28 mouse cellular contexts compared by ENCODE assay signal in genomic region chr2:74962416-74962815, GRCm38 (mm10).
"Had no signal": no experiment of that assay in that cellular context is flagged by ENCODE, and none has a peak within 500 bp of the region (broad histone marks: within the 10 kb centered on the region; RNA-seq: fewer than 3 reads in every experiment).

No protein-coding gene starts in this region.

- H3K27ac ChIP-seq: embryonic facial prominence, embryonic 10.5 days; embryonic facial prominence, embryonic 12.5 days; embryonic facial prominence, embryonic 13.5 days; embryonic facial prominence, embryonic 15.5 days; forebrain, embryonic 10.5 days; forebrain, embryonic 12.5 days; forebrain, embryonic 13.5 days; forebrain, embryonic 15.5 days; gastrocnemius, adult 2 months; heart, adult 2 months had no signal

- DNase-seq: cerebellum, adult 2 months; cerebellum, adult 8-10 months; cerebellum, adult 9-10 months; cerebellum, adult 9-11 months; cerebellum, postnatal 10 days; cerebellum, postnatal 14 days; cerebellum, postnatal 25 days; cerebellum, postnatal 36 days; embryo, embryonic 11 days; forebrain, postnatal 0 days; gastrocnemius, adult 2 months; gastrocnemius, postnatal 10 days; gastrocnemius, postnatal 14 days; gastrocnemius, postnatal 25 days; gastrocnemius, postnatal 36 days; heart, adult 18-20 months; heart, adult 2 months had no signal

- H3K9me3 ChIP-seq: embryonic facial prominence, embryonic 10.5 days; embryonic facial prominence, embryonic 12.5 days; embryonic facial prominence, embryonic 13.5 days; embryonic facial prominence, embryonic 15.5 days; forebrain, embryonic 10.5 days; forebrain, embryonic 12.5 days; forebrain, embryonic 13.5 days; forebrain, embryonic 15.5 days had no signal

- H3K9ac ChIP-seq: embryonic facial prominence, embryonic 12.5 days; embryonic facial prominence, embryonic 13.5 days; embryonic facial prominence, embryonic 15.5 days; forebrain, embryonic 12.5 days; forebrain, embryonic 13.5 days; forebrain, embryonic 15.5 days; forebrain, postnatal 0 days had no signal

- H3K27me3 ChIP-seq: forebrain, embryonic 15.5 days had no signal

- H3K4me3 ChIP-seq: embryonic facial prominence, embryonic 10.5 days; embryonic facial prominence, embryonic 12.5 days; embryonic facial prominence, embryonic 13.5 days; embryonic facial prominence, embryonic 15.5 days; erythroblast, embryonic 14.5 days; forebrain, embryonic 10.5 days; forebrain, embryonic 12.5 days; forebrain, embryonic 13.5 days; forebrain, embryonic 15.5 days; gastrocnemius, adult 2 months; heart, adult 2 months had no signal

- H3K4me2 ChIP-seq: embryonic facial prominence, embryonic 12.5 days; embryonic facial prominence, embryonic 13.5 days; embryonic facial prominence, embryonic 15.5 days; forebrain, embryonic 12.5 days; forebrain, embryonic 13.5 days; forebrain, embryonic 15.5 days had no signal

- H3K36me3 ChIP-seq: embryonic facial prominence, embryonic 10.5 days; embryonic facial prominence, embryonic 12.5 days; embryonic facial prominence, embryonic 13.5 days; embryonic facial prominence, embryonic 15.5 days; forebrain, embryonic 10.5 days; forebrain, embryonic 12.5 days; forebrain, embryonic 15.5 days had no signal

- ATAC-seq: forebrain, embryonic 13.5 days; forebrain, embryonic 14.5 days; forebrain, embryonic 15.5 days; forebrain, embryonic 16.5 days; forebrain, postnatal 0 days had no signal
